Mouse (Mus musculus) naive thymus-derived CD4-positive, alpha-beta T cell, adult 2 months (primary cell): ENCODE results near the gene Styx.

Experiments
- DNase-seq: peaks from one replicate; pipeline ENCODE4 v3.0.0-alpha.2; 2011; ENCODE audit warnings: low read depth

Gene Styx

DNA sequence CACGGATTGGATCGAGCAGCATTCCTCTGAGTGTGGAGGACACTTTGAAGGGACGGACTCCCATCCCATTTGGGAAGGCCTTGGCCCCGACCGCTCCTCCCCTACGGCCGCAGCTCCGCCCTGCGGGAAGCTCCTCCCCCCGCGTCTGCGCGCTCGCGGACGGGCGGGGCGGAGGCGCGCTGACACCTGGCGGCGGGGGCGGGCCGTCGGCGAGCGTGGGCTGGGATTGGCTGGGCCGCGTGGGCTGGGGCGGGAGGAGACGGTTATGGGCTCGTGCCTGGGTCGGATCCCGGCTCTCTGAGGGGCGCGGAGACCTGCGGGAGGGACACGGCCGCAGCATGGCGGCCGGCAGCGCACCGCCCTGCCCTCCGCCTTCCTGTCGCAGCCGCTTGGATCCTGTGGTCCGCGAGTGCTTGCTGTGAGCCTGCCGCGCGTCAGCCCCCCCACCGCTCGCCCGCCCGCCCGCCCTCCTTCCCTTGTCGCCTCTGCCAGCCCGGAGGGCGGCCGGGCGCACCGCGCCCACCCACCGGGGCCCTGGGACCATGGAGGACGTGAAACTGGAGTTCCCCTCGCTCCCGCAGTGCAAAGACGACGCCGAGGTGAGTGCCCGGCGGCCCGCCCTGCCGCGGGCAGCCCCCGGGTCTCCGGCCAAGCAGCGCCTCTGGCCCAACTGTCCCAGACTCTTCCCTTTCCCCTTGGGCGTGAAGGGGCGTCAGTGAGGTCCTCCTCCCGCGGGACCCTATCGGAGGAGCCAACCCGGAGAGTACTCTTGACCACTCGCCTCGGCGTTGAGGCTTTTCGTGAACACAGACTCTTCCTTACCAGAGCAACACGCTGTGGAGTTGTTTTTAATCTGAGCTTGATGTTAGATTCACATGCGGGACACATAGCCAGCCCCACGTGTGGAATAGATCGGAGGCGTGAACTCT is at the start of gene Styx:
Styx (plus strand) TSS at position 163 of the 929 bp plus-strand sequence.
- DNase-seq = peak; percentile 94

DNA sequence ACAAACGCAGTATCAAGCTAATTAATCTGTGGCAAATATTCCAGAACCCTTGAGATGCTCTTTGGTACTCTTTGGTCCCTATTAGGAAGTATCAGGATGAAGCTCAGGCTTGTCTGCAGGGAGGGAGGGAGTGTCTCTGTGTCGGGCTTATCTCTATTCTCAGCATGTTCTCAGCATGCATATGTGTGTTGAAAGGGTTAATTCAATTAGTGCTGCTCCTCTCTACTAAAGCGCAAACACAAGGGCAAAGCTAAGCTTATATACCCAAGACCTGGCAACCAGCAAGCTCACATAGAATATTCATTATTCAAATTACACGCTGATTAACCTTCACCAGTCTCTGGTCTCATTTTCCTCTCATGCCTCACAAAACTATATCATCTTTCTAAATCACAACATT is 47.0 kb upstream of the Styx start:
- DNase-seq = no peak

DNA sequence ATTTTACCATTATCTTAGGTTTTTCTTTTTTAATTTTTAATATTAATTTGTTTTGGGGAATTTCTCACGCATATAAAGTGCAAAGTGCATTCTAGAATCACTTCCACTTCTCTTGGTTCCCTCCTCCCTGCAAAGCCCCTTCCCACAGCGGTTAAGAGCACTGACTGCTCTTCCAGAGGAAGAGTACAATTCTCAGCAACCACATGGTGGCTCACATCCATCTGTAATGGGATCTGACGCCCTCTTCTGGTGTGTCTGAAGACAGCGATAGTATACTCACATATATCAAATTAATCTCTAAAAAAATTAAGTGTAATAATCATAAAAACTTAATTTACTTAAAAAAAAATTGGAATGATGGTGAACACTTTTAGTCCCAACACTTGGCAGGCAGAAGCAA is 46.5 kb upstream of the Styx start:
- DNase-seq = no peak

DNA sequence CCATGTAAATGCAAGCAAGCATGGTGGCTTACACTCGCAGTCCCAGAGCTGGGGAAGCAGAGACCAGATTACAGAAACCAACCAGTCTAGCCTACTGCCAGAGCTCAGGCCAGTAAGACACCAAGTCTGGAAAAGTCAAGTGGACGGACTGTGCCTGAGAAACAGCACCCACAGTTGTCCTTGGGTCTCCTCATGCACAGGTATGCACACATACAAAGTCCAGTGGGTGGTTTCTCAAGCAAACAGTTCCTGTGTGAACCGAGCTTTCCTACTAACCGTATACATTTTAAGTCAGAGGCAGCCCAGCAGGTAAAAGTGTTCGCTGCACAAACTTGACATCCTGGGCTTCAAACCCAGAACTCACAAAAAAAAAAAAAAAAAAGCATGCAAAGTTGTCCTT is 45.0 kb upstream of the Styx start:
- no peak for DNase-seq

DNA sequence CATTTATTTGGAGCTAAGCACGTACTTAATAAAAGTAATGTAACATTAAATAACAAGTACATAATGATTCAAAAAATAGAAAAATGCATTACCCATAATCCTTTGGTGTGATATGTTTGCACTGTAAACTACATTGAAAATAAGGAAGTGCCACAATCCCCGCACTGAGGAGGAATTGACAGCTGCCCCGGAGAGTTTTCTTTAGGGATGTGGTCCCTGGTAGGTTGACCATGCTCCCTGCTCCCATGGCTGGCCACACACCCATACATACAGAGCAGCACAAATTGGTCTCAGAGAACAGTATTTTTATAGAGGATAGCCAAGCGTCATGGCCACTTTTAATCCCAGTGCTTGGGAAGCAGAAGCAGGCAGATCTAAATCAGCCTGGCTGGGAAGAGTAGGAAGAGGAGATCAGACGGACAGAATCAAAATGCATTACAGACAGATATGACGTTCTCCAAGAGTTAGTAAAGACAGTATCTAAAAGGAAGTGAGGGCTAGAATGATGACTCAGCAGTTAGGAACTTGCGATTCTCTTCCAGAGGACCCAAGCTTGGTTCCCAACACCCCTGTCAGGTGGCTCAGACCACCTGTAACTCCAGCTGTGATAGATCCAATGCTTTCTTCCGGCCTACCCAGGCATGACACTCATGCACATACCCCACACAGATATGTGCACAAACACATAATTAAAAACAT is 43.1 kb upstream of the Styx start:
- no peak for DNase-seq

DNA sequence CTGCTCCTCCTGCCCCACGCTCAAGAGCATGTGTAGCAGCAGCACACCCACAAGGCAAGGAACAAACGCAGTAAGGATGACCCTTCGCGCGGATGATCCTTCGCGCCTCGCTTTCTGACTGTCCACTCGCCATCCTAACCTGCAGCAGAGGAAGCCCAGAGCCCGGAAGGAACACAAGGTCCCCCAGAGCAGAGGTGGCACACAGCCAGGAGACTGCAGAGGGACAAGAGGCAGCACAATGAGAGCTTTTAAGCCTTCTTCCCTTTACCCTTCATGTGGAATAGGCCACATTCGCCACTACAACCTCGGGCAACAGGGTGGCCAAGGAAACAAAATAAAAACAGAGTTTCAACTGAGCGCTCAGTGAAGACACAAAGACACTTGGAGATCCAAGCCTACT is 41.2 kb upstream of the Styx start:
- no peak for DNase-seq

DNA sequence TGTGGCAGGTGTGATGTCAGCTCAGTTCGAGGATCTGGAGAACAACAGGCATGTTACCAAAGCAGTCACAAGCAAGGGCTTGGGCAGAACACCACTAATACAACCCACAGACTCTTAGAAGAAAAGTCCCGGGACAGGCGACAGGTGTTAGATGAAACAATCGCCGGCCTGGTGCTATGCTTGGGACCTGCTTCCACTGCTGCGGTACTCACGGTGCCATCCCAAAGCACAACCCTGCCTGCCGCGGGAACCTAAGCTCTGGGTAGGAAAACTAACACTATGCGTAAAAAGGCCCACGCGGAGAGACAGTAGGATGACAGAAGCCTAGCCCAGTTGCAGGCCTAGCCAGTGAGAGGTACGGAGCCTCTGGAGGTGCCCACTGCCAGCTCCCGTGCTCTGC is 40.8 kb upstream of the Styx start:
- no peak for DNase-seq

DNA sequence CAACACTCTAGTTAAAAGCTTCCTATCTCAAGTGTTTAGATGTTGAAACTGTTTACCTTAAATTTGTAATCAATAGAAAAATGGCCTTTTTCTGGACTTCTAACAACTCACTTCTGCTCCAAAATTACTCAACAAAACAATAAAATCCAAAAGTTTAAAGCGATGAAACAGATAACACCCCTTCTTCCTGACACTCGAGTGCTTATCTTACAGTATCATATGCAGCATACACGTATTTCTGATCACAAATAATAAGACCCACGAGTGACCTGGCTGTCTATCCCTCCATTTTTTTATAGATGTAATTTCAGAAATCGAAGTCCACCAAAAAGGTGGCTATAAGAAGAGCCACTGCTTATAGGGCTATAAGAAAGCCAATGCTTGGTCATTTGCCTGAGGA is 34.0 kb upstream of the Styx start:
- no peak for DNase-seq

DNA sequence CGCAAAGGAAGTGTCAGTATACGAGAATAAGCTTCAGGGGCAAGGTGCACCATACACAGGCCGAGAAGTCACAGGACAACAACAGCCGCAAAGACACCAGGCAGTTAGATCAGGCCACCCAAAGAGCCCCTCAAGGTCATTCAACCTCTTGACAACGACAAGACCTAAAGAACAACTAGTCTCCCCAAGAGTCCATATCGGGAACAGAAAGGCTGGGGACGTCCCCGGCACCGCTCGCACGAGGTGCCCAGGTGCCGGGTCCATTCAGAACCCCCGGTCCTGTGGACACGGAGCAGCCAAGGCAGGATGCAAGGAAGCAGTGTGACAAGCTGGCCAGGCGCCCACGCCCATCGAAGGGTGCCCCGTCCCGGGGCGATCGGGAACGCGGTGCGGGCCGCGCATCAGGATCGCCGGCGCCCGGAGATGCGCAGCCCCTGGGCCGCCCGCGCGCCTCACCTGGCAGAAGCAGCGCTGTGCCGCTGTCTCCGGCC is 32.9 kb upstream of the Styx start:
- peak; percentile 58 for DNase-seq

DNA sequence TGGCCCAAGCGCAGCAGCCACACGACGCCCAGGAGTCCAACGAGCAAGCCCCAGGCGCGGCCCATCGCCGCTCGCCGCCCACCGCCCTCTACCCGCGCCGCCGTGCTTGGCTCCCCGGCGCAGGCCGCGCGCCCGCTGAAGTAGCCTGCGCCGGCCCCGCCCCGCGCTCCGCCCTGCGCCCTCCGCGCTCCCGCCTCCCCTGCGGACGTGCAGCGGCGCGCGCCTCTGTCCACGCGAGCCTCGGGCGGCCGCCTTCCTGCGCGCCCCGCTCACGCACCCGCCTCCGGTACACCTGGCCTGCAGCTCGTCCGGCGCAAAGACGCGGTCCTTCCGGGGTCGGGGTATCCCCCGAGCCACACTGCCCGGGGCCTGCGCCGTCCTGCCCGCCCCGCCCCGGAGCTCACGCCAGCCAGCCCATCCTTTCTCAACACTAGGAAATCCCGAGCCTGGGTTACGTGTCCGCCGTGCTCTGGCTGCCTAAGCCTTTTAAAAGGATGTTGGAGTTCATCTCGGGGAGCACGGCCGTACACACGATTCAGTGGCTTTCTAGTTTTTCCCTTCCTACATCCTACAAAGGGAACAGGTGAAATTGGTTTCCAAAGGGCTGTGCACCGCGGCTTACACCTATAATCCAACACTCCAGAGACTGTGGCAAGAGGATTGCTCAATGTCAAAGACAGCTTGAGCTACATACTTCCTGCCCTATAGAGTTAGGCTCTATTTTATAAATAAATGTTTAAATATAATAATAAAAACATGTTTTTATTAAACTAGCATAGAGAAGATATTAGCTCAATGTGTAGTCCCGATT is 32.3 kb upstream of the Styx start, which contains the start of gene Ero1l:
Ero1l (minus strand) TSS at position 346 of the 811 bp plus-strand sequence.
- DNase-seq = peak; percentile 85

DNA sequence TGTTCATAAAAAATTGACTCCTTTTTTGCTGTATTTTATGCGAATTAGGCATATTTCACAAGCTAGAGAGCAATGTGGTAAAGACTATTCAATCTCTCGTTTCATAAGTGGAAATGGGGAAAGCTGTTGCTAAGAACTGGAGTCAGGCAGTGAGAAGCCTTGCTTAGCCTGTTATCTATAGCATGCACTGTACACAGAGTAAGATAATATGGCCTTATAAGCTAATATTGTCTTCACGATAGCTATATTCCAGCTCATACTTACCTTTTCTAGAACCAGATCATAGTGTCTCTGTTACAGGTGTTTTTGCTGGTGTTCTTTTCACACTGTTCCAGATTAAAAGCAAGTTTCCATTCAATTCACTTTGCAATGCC is 31.7 kb upstream of the Styx start:
- no peak for DNase-seq

DNA sequence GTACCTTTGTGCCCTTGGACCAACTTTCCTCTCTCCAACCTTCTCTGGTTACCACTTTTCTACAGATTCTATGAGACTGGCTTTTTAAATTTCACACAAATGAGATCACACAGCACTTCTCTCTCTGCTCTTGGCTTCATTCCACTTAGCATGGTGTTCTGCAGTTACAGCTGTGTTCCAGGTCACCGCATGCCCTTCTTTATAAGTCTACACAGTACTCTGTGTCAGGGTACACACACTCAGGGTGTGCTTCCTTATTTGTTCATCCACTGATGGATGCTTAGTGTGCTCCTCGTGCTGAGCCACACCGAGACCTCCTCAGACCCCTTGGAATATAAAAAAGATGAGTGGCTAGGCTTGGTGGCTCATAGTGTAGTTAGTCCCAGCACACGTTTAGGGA is 30.8 kb upstream of the Styx start:
- no peak for DNase-seq

DNA sequence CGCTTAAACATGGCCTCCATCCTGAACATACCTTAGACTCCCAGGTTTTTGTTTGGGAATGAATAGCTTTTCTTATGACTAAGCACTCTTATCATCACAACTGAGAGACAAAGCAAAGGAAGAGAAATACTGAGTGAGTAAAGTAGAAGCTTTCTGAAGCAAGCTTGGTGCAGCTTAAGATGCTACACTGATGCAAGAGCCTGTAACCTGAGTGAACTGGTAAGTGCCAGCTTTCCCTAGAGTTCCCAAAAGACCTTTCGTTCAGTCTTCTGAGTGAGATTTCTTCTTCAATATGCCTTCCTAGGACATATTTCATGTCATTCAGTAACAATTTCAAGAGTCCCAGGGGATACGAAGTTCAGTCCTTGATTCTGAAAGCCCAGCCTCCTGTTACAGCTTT is 29.8 kb upstream of the Styx start:
- no peak for DNase-seq

DNA sequence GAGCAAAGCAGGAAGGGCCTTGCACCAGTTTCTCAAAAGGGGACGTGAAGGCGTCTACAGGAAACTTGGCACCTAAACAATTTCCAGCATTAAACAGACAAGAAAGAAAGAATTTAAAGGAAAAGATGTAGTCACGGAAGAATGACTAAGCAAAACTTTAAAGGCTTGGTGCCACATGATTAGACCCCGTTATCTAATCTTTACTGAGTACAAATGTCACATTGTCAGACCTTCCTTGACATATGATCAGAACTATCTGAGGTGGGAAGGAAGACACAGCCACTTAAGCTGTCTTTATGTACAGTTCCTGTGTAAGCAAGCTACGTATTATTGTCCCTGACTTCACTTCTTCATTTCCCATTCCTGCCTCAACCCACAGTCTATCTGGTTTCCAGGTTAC is 29.3 kb upstream of the Styx start:
- DNase-seq = no peak

DNA sequence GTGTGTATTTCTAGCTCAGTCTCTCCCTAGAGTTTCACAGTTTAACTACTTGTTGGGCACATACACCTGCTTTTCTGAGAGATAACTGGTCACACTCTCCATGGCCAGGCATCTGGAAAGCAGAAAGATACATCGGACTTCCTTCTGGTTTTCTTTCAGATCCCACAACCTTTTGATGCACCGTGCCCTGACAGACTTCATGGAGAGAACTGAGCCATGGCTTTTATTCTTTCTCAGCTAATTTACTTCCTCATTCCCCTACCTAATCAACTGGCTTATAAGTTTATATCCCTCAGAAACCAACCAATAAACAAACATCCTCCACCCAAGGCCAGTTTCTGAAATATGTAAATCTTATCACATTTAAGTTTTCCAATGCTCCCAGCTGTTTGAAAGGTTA is 28.4 kb upstream of the Styx start:
- DNase-seq = no peak

DNA sequence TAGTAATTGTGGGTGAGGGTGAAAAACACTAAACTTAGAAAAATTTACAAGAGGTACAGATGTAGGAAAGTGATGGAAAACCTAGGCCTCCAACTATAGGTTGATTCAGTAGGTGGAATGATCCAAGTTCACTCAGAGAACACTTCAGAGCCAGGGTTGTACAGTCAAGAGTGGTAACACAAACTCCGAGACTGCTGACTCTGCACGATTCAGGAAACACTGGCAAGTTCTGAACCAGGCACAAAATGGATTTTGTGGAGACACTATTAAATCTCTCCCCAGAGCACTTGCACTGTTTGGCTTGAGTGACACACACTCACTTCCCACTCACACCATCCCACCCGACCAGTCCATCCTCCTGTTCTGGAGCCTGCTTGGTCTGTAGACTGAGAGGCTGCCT is 27.6 kb upstream of the Styx start:
- DNase-seq = no peak

DNA sequence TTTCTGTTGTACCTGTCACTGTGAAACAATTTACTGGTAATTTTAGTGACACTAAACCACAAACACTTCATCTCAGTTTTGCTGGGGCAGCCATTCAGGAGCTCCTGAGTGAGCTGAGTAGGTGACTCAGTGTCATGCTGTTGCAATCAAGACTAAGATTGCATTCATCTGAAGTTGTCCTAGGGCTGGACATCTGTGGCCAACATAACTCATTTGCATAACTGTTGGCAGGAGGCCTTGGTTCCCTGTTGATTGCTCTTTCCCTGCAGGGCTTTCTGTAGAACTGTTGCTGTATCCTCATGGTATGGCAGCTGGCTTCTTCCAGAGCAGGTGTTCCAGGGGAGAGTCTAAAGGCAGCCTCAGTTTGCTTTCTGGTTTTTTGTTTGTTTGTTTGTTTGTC is 25.4 kb upstream of the Styx start:
- DNase-seq = no peak

DNA sequence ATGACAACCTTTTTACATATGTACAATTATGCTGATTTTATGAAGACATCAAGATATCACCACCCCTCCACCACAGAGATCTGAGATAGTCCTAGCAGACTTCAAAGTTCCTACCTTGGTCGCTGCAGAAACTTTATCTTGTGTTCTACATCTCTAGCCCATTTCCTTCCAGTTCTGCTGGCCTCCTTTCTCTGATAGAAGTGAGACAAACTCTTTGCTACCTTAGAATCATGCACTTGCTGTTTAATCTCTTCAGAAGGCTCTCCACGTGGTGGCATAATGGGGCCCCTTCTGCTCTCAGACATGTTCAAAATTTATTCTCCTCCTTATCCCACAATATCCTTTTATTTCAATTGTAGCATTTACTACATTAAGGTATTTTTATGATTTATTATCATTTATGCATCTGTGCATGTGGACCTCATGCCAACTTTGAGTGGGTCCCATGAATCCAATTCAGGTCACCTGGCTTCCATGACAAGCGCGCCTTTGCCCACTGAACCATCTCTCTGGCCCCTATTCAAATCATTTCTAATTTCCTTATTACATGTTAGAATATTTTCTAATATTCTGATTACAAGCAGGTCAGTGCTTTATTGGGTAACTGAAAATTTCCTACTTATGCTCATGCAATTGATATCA is 22.7 kb upstream of the Styx start:
- peak; percentile 46 for DNase-seq

DNA sequence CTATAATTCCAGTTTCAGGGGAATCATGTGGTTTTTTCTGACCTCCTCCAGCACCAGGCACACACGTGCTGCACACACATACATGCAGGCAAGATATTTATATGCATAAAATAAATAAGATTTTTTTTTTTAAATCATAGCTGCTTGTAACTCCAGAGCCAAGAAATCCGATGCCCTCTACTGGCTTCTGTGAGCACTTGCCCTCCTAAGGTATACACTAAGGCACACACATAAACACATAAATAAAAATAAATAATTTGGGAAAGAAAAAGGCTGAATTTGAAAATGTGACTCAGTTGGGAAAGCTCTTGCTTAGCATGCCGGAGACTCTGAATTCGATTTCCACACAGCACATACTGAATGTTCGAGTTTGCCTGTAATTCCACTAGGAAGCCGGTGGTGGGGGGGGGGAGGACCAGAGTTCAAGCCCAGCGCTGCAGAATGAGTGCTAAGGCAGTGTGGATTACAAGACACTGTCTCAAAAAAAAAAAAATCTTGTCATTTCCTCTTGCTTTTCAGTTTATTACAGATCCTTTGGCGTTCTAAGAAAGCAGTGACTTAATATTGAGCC is 21.8 kb upstream of the Styx start:
- no peak for DNase-seq

DNA sequence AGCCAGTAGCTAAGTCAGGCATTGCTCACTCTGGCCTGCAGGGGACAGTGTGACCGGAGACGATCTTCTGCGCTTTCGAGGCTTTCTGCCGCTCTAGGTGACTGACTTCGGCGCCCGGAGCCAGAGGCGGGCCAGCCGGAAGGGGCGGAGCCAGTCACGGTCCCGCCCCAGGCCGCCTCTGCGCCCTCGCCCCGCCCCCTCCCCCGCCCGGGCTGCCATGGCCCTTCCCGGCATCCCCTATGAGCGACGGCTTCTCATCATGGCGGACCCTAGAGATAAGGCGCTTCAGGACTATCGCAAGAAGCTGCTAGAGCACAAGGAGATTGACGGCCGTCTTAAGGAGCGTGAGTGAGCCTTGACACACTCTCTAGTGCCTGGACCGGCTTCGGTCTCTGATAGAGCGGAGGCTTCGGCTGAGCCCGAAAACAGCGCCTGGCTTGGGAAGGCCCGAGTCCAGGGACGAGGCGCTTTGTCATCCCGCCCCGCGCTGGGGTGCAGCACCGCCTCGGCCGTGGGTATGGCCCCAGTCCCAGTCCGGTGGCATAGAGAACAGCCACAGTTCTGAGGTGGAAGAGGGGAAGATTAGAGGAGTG is 21.2 kb upstream of the Styx start, which contains the start of gene Psmc6:
Psmc6 (plus strand) TSS at position 200 of the 593 bp plus-strand sequence.
- peak; percentile 97 for DNase-seq
